Mouse (Mus musculus): ENCODE data around the gene Tex48. TPM values are rescaled to one million over a fixed set of nuclear protein-coding genes. Genes with fewer than 3 reads are reported as not detected.

Gene Tex48
- total and polyA plus RNA-seq, 3 experiments = not detected

GRCm38 (mm10) chr4:63638603-63639002, 16.4 kb upstream of the Tex48 start:
- H3K79me2 ChIP-seq (replicated peaks; ENCODE audit: control insufficient read depth, extremely low read depth, insufficient read depth, poor library complexity, severe bottlenecking) = no peaks in the 10 kb centered on the region
- H3K9ac ChIP-seq (ENCODE audit: insufficient read depth, low read depth) = no peak overlapping the region
- no peaks in the 10 kb centered on the region for H3K27me3 ChIP-seq (replicated peaks)
- peaks cover 0 to 11% of the 10 kb centered on the region in 2 experiments; a peak in 1 of 4 replicates for H3K4me1 ChIP-seq (ENCODE audit: control insufficient read depth in 1 of 2, insufficient read depth in 2 of 2)
- DNase-seq (ENCODE audit: extremely low read depth) = no peak
- no peak overlapping the region for H3K27ac ChIP-seq (ENCODE audit: insufficient read depth, low read depth)
- H3K4me3 ChIP-seq (replicated peaks in 1 of 3; ENCODE audit: low read depth in 2 of 3, low read length in 2 of 3, poor library complexity in 1 of 3) = no peak overlapping the region
- TF ChIP-seq POLR2AphosphoS2 (IDR thresholded peaks at IDR 0.05; ENCODE audit: low read depth, low read length) = no peak
- peak; percentile 25; the same call in 1 of the 2 replicates for TF ChIP-seq ZNF384 (IDR thresholded peaks at IDR 0.05; ENCODE audit: low read depth, low read length)
- no peak for TF ChIP-seq MAX (IDR thresholded peaks at IDR 0.05; ENCODE audit: low read length)
- in situ Hi-C loops (cut with MboI; ENCODE audit: low pct_ligation_motif_present, low pct_unique_long_range_greater_than_20kb, low sequenced_read_pairs) = loop anchor here (10.0 kb wide), 1 partner anchor 46 kb away; no protein-coding TSS in a partner anchor
- no peaks in the 10 kb centered on the region for H3K36me3 ChIP-seq (replicated peaks in 1 of 2; ENCODE audit: control insufficient read depth in 1 of 2, insufficient read depth in 1 of 2, low read length in 1 of 2)
- no peak overlapping the region for H3K4me2 ChIP-seq (ENCODE audit: insufficient read depth, low read depth, poor library complexity, severe bottlenecking)
- no peaks in the 10 kb centered on the region for H3K9me3 ChIP-seq (replicated peaks; ENCODE audit: low read length)
- dilution Hi-C loops (cut with MboI; ENCODE audit: extremely low pct_ligation_motif_present, extremely low pct_unique_long_range_greater_than_20kb, low sequenced_read_pairs) = no loop called here

- Histone ChIP-seq H3K4me2 (ENCODE audit: insufficient read depth, low read depth, poor library complexity, severe bottlenecking) (no peak overlapping the region), H3K4me1 (ENCODE audit: control insufficient read depth in 1 of 2, insufficient read depth in 2 of 2) (peaks cover 1 to 2% of the 10 kb centered on the region in 2 experiments; a peak in 1 of 4 replicates), H3K9me3 (replicated peaks; ENCODE audit: low read length) (no peaks in the 10 kb centered on the region), H3K79me2 (replicated peaks; ENCODE audit: control insufficient read depth, extremely low read depth, insufficient read depth, poor library complexity, severe bottlenecking) (no peaks in the 10 kb centered on the region), H3K27me3 (replicated peaks) (no peaks in the 10 kb centered on the region), H3K4me3 (replicated peaks in 1 of 3; ENCODE audit: low read depth in 2 of 3, low read length in 2 of 3, poor library complexity in 1 of 3) (no peak overlapping the region), H3K36me3 (replicated peaks in 1 of 2; ENCODE audit: control insufficient read depth in 1 of 2, insufficient read depth in 1 of 2, low read length in 1 of 2) (no peaks in the 10 kb centered on the region), H3K27ac (ENCODE audit: insufficient read depth, low read depth) (no peak overlapping the region), H3K9ac (ENCODE audit: insufficient read depth, low read depth) (no peak overlapping the region)
- DNase-seq (ENCODE audit: extremely low read depth) = no peak
- in situ Hi-C loops (cut with MboI; ENCODE audit: low pct_ligation_motif_present, low pct_unique_long_range_greater_than_20kb, low sequenced_read_pairs) = loop anchor here (10.0 kb wide), 1 partner anchor 52 kb away; no protein-coding TSS in a partner anchor
- dilution Hi-C loops (cut with MboI; ENCODE audit: extremely low pct_ligation_motif_present, extremely low pct_unique_long_range_greater_than_20kb, low sequenced_read_pairs) = no loop called here
- TF ChIP-seq MEF2A (IDR thresholded peaks at IDR 0.05; ENCODE audit: borderline replicate concordance, low read depth, low read length) = no peak
- TF ChIP-seq ELF1 (IDR thresholded peaks at IDR 0.05; ENCODE audit: low read depth, low read length) = no peak
- no peak for TF ChIP-seq IRF4 (IDR thresholded peaks at IDR 0.05; ENCODE audit: low read depth, low read length)
- TF ChIP-seq ZNF384 (IDR thresholded peaks at IDR 0.05; ENCODE audit: low read depth, low read length) = no peak
- no peak for TF ChIP-seq MAX (IDR thresholded peaks at IDR 0.05; ENCODE audit: low read length)
- no peak for TF ChIP-seq POLR2A (IDR thresholded peaks at IDR 0.05; ENCODE audit: low read depth, low read length)
- no peak for TF ChIP-seq PAX5 (IDR thresholded peaks at IDR 0.05; ENCODE audit: low read length)
- no peak for TF ChIP-seq SMC3 (IDR thresholded peaks at IDR 0.05; ENCODE audit: low read depth, low read length)
- TF ChIP-seq RCOR1 (conservative IDR thresholded peaks at IDR 0.05; ENCODE audit: low read depth, low read length) = no peak
- no peak for TF ChIP-seq ZC3H11A (IDR thresholded peaks at IDR 0.05; ENCODE audit: low read depth, low read length)
- TF ChIP-seq HCFC1 (IDR thresholded peaks at IDR 0.05; ENCODE audit: low read depth, low read length) = no peak
- TF ChIP-seq USF2 (conservative IDR thresholded peaks at IDR 0.05; ENCODE audit: low read depth, low read length) = no peak
- no peak for TF ChIP-seq CTCF (conservative IDR thresholded peaks at IDR 0.05 in 1 of 2, IDR thresholded peaks at IDR 0.05 in 1 of 2; ENCODE audit: low read depth in 2 of 2, low read length in 2 of 2)
- no peak for TF ChIP-seq UBTF (IDR thresholded peaks at IDR 0.05; ENCODE audit: low read depth, low read length)
- TF ChIP-seq BHLHE40 (IDR thresholded peaks at IDR 0.05; ENCODE audit: low read depth, low read length) = no peak
- no peak for TF ChIP-seq MYC (IDR thresholded peaks at IDR 0.05; ENCODE audit: low read depth, low read length)
Observed at GRCm38 (mm10) chr4:63633181-63633580, 11.0 kb upstream of the Tex48 start.

Data from CH12.LX (cell line).